Mouse (Mus musculus): Measurements from ENCODE around the gene Fstl1. TPM values are rescaled to one million over a fixed set of nuclear protein-coding genes. Genes with fewer than 3 reads are reported as not detected.
A peak's percentile ranks its signal among the peaks of the same experiment; 100 is the strongest.

Gene Fstl1
- polyA plus RNA-seq, 1 experiment from 2014 or later, result 105 TPM

- no peak overlapping the region for H3K4me2 ChIP-seq (ENCODE audit: low read length)
- H3K27me3 ChIP-seq (ENCODE audit: control insufficient read depth, insufficient read depth, low read length), result no peaks in the 10 kb centered on the region
- no peak overlapping the region for H3K4me3 ChIP-seq (replicated peaks; ENCODE audit: low read depth, low read length)
- DNase-seq (no peak), ATAC-seq (ENCODE audit: low FRiP score, low TSS enrichment) (no peak)
- WGBS, result 78% methylated on average over 3 of the region's 3 CpGs
- no peak overlapping the region for H3K9ac ChIP-seq (replicated peaks; ENCODE audit: low read length)
- H3K27ac ChIP-seq (replicated peaks; ENCODE audit: low read depth, low read length), result no peak overlapping the region
- H3K4me1 ChIP-seq (ENCODE audit: control insufficient read depth, insufficient read depth, low read length), result peaks cover 4% of the 10 kb centered on the region; the same call in 1 of the 2 replicates
- H3K9me3 ChIP-seq (ENCODE audit: control insufficient read depth, low read length), result no peaks in the 10 kb centered on the region
- no peaks in the 10 kb centered on the region for H3K36me3 ChIP-seq (ENCODE audit: control insufficient read depth, insufficient read depth, low read length)
These were observed 87.2 kb downstream of the Fstl1 start for GRCm38 (mm10) chr16:37863876-37864275.

- no peak overlapping the region for H3K4me3 ChIP-seq (replicated peaks; ENCODE audit: low read depth, low read length)
- H3K9me3 ChIP-seq (ENCODE audit: control insufficient read depth, low read length), result no peaks in the 10 kb centered on the region
- ATAC-seq (ENCODE audit: low FRiP score, low TSS enrichment) (no peak), DNase-seq (no peak)
- no peaks in the 10 kb centered on the region for H3K27me3 ChIP-seq (ENCODE audit: control insufficient read depth, insufficient read depth, low read length)
- H3K36me3 ChIP-seq (ENCODE audit: control insufficient read depth, insufficient read depth, low read length), result no peaks in the 10 kb centered on the region
- 83% methylated on average over 9 of the region's 9 CpGs for WGBS
- H3K4me1 ChIP-seq (ENCODE audit: control insufficient read depth, insufficient read depth, low read length), result peaks cover 15% of the 10 kb centered on the region
- no peak overlapping the region for H3K9ac ChIP-seq (replicated peaks; ENCODE audit: low read length)
- H3K27ac ChIP-seq (replicated peaks; ENCODE audit: low read depth, low read length), result no peak overlapping the region
- H3K4me2 ChIP-seq (ENCODE audit: low read length), result no peak overlapping the region
These were observed 89.2 kb downstream of the Fstl1 start for GRCm38 (mm10) chr16:37865841-37866240.

- Histone ChIP-seq H3K4me2 (ENCODE audit: low read length) (peak within 1 kb of the TSS; percentile 67), H3K4me1 (ENCODE audit: control insufficient read depth, insufficient read depth, low read length) (peaks cover 23% of the 10 kb centered on the region), H3K4me3 (replicated peaks; ENCODE audit: low read depth, low read length) (peak within 1 kb of the TSS; percentile 99), H3K9me3 (ENCODE audit: control insufficient read depth, low read length) (no peaks in the 10 kb centered on the region), H3K27ac (replicated peaks; ENCODE audit: low read depth, low read length) (peak within 1 kb of the TSS; percentile 100), H3K27me3 (ENCODE audit: control insufficient read depth, insufficient read depth, low read length) (no peaks in the 10 kb centered on the region), H3K36me3 (ENCODE audit: control insufficient read depth, insufficient read depth, low read length) (no peaks in the 10 kb centered on the region), H3K9ac (replicated peaks; ENCODE audit: low read length) (peak within 1 kb of the TSS; percentile 97)
- peak; percentile 96 for DNase-seq
- WGBS, result under 1% methylated on average over 84 of the region's 86 CpGs
- peak; percentile 96 for ATAC-seq (ENCODE audit: low FRiP score, low TSS enrichment)
These were observed 91.3 kb downstream of the Fstl1 start, which contains the start of gene Lrrc58 for GRCm38 (mm10) chr16:37867791-37868505. Gene Lrrc58 (plus strand): TSS chr16:37868389.

GRCm38 (mm10) chr16:37868506-37869469 is 92.1 kb downstream of the Fstl1 start:
- under 1% methylated on average over 87 of the region's 87 CpGs for WGBS
- H3K4me3 ChIP-seq (replicated peaks; ENCODE audit: low read depth, low read length), result peak overlapping the region; percentile 99
- H3K27ac ChIP-seq (replicated peaks; ENCODE audit: low read depth, low read length), result peak overlapping the region; percentile 100
- H3K9ac ChIP-seq (replicated peaks; ENCODE audit: low read length), result peak overlapping the region; percentile 97
- no peaks in the 10 kb centered on the region for H3K27me3 ChIP-seq (ENCODE audit: control insufficient read depth, insufficient read depth, low read length)
- DNase-seq, result peak; percentile 70
- peak; percentile 75 for ATAC-seq (ENCODE audit: low FRiP score, low TSS enrichment)
- peak overlapping the region; percentile 67 for H3K4me2 ChIP-seq (ENCODE audit: low read length)
- no peaks in the 10 kb centered on the region for H3K9me3 ChIP-seq (ENCODE audit: control insufficient read depth, low read length)
- peaks cover 23% of the 10 kb centered on the region for H3K4me1 ChIP-seq (ENCODE audit: control insufficient read depth, insufficient read depth, low read length)
- H3K36me3 ChIP-seq (ENCODE audit: control insufficient read depth, insufficient read depth, low read length), result no peaks in the 10 kb centered on the region

- WGBS, result 33% methylated on average over 4 of the region's 4 CpGs
- Histone ChIP-seq H3K4me3 (replicated peaks; ENCODE audit: low read depth, low read length) (peak overlapping the region; percentile 99), H3K4me1 (ENCODE audit: control insufficient read depth, insufficient read depth, low read length) (peaks cover 23% of the 10 kb centered on the region), H3K27ac (replicated peaks; ENCODE audit: low read depth, low read length) (peak overlapping the region; percentile 100), H3K9ac (replicated peaks; ENCODE audit: low read length) (peak overlapping the region; percentile 97), H3K9me3 (ENCODE audit: control insufficient read depth, low read length) (no peaks in the 10 kb centered on the region), H3K27me3 (ENCODE audit: control insufficient read depth, insufficient read depth, low read length) (no peaks in the 10 kb centered on the region), H3K4me2 (ENCODE audit: low read length) (peak overlapping the region; percentile 67), H3K36me3 (ENCODE audit: control insufficient read depth, insufficient read depth, low read length) (no peaks in the 10 kb centered on the region)
- no peak for ATAC-seq (ENCODE audit: low FRiP score, low TSS enrichment)
- peak; percentile 19 for DNase-seq
These were observed 93.0 kb downstream of the Fstl1 start for GRCm38 (mm10) chr16:37869470-37870231.

GRCm38 (mm10) chr16:37871112-37871715 is 94.5 kb downstream of the Fstl1 start:
- Histone ChIP-seq H3K36me3 (ENCODE audit: control insufficient read depth, insufficient read depth, low read length) (no peaks in the 10 kb centered on the region), H3K9ac (replicated peaks; ENCODE audit: low read length) (no peak overlapping the region), H3K27ac (replicated peaks; ENCODE audit: low read depth, low read length) (no peak overlapping the region), H3K9me3 (ENCODE audit: control insufficient read depth, low read length) (no peaks in the 10 kb centered on the region), H3K4me1 (ENCODE audit: control insufficient read depth, insufficient read depth, low read length) (peaks cover 23% of the 10 kb centered on the region), H3K27me3 (ENCODE audit: control insufficient read depth, insufficient read depth, low read length) (no peaks in the 10 kb centered on the region), H3K4me2 (ENCODE audit: low read length) (peak overlapping the region; percentile 67), H3K4me3 (replicated peaks; ENCODE audit: low read depth, low read length) (no peak overlapping the region)
- 77% methylated on average over 4 of the region's 4 CpGs for WGBS
- DNase-seq (no peak), ATAC-seq (ENCODE audit: low FRiP score, low TSS enrichment) (no peak)

- H3K27me3 ChIP-seq (ENCODE audit: control insufficient read depth, insufficient read depth, low read length), result no peaks in the 10 kb centered on the region
- H3K4me3 ChIP-seq (replicated peaks; ENCODE audit: low read depth, low read length), result no peak overlapping the region
- DNase-seq (no peak), ATAC-seq (ENCODE audit: low FRiP score, low TSS enrichment) (no peak)
- peaks cover 17% of the 10 kb centered on the region for H3K4me1 ChIP-seq (ENCODE audit: control insufficient read depth, insufficient read depth, low read length)
- H3K9ac ChIP-seq (replicated peaks; ENCODE audit: low read length), result no peak overlapping the region
- WGBS, result 84% methylated on average over 4 of the region's 4 CpGs
- H3K36me3 ChIP-seq (ENCODE audit: control insufficient read depth, insufficient read depth, low read length), result peaks cover 21% of the 10 kb centered on the region
- H3K9me3 ChIP-seq (ENCODE audit: control insufficient read depth, low read length), result no peaks in the 10 kb centered on the region
- no peak overlapping the region for H3K27ac ChIP-seq (replicated peaks; ENCODE audit: low read depth, low read length)
- no peak overlapping the region for H3K4me2 ChIP-seq (ENCODE audit: low read length)
These were observed 98.0 kb downstream of the Fstl1 start for GRCm38 (mm10) chr16:37874501-37875235.

Measured in midbrain, embryonic 14.5 days (tissue).